27 mouse cellular contexts compared by ENCODE assay signal in the genomic region with DNA sequence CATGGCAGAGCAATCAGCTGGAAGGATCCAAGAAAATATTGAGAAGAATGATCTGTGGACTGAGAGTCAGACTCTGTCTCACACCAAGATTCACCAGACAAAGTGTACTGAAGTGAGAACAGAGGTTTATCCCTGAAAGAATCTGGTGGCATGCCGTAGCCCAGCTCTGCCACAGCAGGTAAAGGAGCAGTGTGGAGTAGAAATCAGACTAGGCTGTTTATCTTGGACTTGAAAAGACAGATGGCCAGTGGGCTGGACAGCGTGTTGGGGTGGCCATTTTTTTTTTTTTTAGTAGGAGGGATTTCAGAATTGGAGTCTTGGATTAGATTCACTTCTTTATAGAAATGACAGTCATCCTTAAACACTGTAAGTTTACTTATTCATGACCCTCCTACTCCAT.
DNase-seq lines count a peak whose midpoint lies in the region; ATAC-seq and TF ChIP-seq lines count a peak whose summit lies in the region.
"Had no signal": no experiment of that assay in that cellular context is flagged by ENCODE, and none has a peak within 500 bp of the region (broad histone marks: within the 10 kb centered on the region; RNA-seq: fewer than 3 reads in every experiment).

No protein-coding gene starts in this region.

- DNase-seq in cerebellum, adult 2 months, result no peak
- no peak for DNase-seq in cerebellum, postnatal 25 days
- no peak for DNase-seq in heart, adult 2 months
- DNase-seq in midbrain, embryonic 11.5 days (ENCODE audit: low spot score, missing footprints), result peak; percentile 10
- DNase-seq in midbrain, embryonic 10.5 days (ENCODE audit: low spot score), result no peak
- DNase-seq: adrenal gland, adult 2 months; cerebellum, adult 11 months; cerebellum, postnatal 14 days; gastrocnemius, postnatal 10 days; kidney, postnatal 14 days; liver; lung, adult 2 months; retina, postnatal 1 day; thymus, postnatal 14 days had no signal

- no peaks in the 10 kb centered on the region for H3K79me2 ChIP-seq in heart, adult 2 months (replicated peaks; ENCODE audit: control insufficient read depth, insufficient read depth, low read length)

- no peak for ATAC-seq in heart, embryonic 11.5 days (replicated peaks; ENCODE audit: insufficient number of reproducible peaks, low FRiP score, low TSS enrichment)
- ATAC-seq in midbrain, embryonic 11.5 days (ENCODE audit: low FRiP score), result no peak
- ATAC-seq: activated CD4-positive, CD25-positive, alpha-beta regulatory T cell, adult 4 months; forebrain, embryonic 13.5 days; intestine, postnatal 0 days; midbrain, embryonic 15.5 days had no signal

- WGBS in cerebellum, adult 2 months, result 33% methylated on average over 2 of the region's 2 CpGs
- 72% methylated on average over 2 of the region's 2 CpGs for WGBS in heart, adult 2 months
- 72% methylated on average over 2 of the region's 2 CpGs for WGBS in heart, embryonic 11.5 days (ENCODE audit: insufficient replicate concordance)
- 71% methylated on average over 2 of the region's 2 CpGs for WGBS in midbrain, embryonic 11.5 days
- 80% methylated on average over 2 of the region's 2 CpGs for WGBS in midbrain, embryonic 10.5 days

- no peaks in the 10 kb centered on the region for H3K27me3 ChIP-seq in cerebellum, adult 2 months (ENCODE audit: control insufficient read depth, insufficient read depth, low read length)
- H3K27me3 ChIP-seq in heart, adult 2 months (ENCODE audit: control insufficient read depth, insufficient read depth, low read length), result no peaks in the 10 kb centered on the region
- H3K27me3 ChIP-seq in heart, embryonic 11.5 days (ENCODE audit: control insufficient read depth, insufficient read depth, low read length), result no peaks in the 10 kb centered on the region
- H3K27me3 ChIP-seq in midbrain, embryonic 11.5 days (ENCODE audit: control insufficient read depth, insufficient read depth, low read length), result no peaks in the 10 kb centered on the region
- H3K27me3 ChIP-seq in midbrain, embryonic 10.5 days (ENCODE audit: low read depth, poor library complexity, severe bottlenecking), result no peaks in the 10 kb centered on the region
- H3K27me3 ChIP-seq: CH12.LX; forebrain, embryonic 13.5 days; hindbrain, embryonic 13.5 days; midbrain, embryonic 15.5 days; neural tube, embryonic 15.5 days; stomach, embryonic 15.5 days had no signal

- peaks cover 30% of the 10 kb centered on the region for H3K4me1 ChIP-seq in cerebellum, adult 2 months (ENCODE audit: control insufficient read depth, insufficient read depth, low read length)
- peaks cover 23% of the 10 kb centered on the region for H3K4me1 ChIP-seq in heart, adult 2 months (ENCODE audit: control insufficient read depth, insufficient read depth, low read length)
- 0 out of 2 replicates have a peak, but pooled peaks cover 3% of the 10 kb centered on the region for H3K4me1 ChIP-seq in heart, embryonic 11.5 days (ENCODE audit: control insufficient read depth, insufficient read depth, low read length)
- no peaks in the 10 kb centered on the region for H3K4me1 ChIP-seq in midbrain, embryonic 11.5 days (ENCODE audit: control insufficient read depth, insufficient read depth, low read length)
- H3K4me1 ChIP-seq in midbrain, embryonic 10.5 days, result peaks cover 4% of the 10 kb centered on the region; the same call in 1 of the 2 replicates
- H3K4me1 ChIP-seq in cortical plate, adult 2 months (ENCODE audit: control insufficient read depth, insufficient read depth, low read length), result peaks cover 4% of the 10 kb centered on the region; the same call in 1 of the 2 replicates
- H3K4me1 ChIP-seq: forebrain, embryonic 13.5 days; hindbrain, embryonic 13.5 days; midbrain, embryonic 15.5 days; neural tube, embryonic 15.5 days; stomach, embryonic 15.5 days had no signal

- no peak overlapping the region for H3K27ac ChIP-seq in cerebellum, adult 2 months (ENCODE audit: insufficient read depth, low read length)
- peak overlapping the region; percentile 7 for H3K27ac ChIP-seq in heart, adult 2 months
- H3K27ac ChIP-seq in heart, embryonic 11.5 days (ENCODE audit: low read depth, low read length), result no peak overlapping the region
- no peak overlapping the region for H3K27ac ChIP-seq in midbrain, embryonic 11.5 days (ENCODE audit: low read depth, low read length)
- H3K27ac ChIP-seq in midbrain, embryonic 10.5 days (replicated peaks), result no peak overlapping the region
- H3K27ac ChIP-seq in cortical plate, adult 2 months (ENCODE audit: insufficient read depth, low read length), result no peak overlapping the region
- H3K27ac ChIP-seq: forebrain, embryonic 13.5 days; heart, embryonic 10.5 days; hindbrain, embryonic 13.5 days; liver, embryonic 14.5 days; macrophage; midbrain, embryonic 15.5 days; neural tube, embryonic 15.5 days; stomach, embryonic 15.5 days had no signal

- TF ChIP-seq POLR2A in cerebellum, adult 2 months (IDR thresholded peaks at IDR 0.05; ENCODE audit: borderline replicate concordance, insufficient read depth, low read length), result no peak
- TF ChIP-seq POLR2A in heart, adult 2 months (IDR thresholded peaks at IDR 0.05; ENCODE audit: insufficient read depth, low read depth, low read length), result no peak
- no peak for TF ChIP-seq POLR2A in cortical plate, adult 2 months (IDR thresholded peaks at IDR 0.05; ENCODE audit: extremely low read depth, insufficient read depth, low read length)

- intact Hi-C loops in heart, adult 2 months (cut with DNase I), result no loop called here

- TF ChIP-seq CTCF in cerebellum, adult 2 months (IDR thresholded peaks at IDR 0.05; ENCODE audit: borderline replicate concordance, insufficient read depth, low read depth, low read length), result 0 out of 2 replicates have a peak, but pooled peaks have one; percentile 15
- no peak for TF ChIP-seq CTCF in heart, adult 2 months (IDR thresholded peaks at IDR 0.05)
- TF ChIP-seq CTCF in cortical plate, adult 2 months (IDR thresholded peaks at IDR 0.05; ENCODE audit: extremely low read depth, insufficient read depth, low read length), result peak; percentile 17; the same call in 1 of the 2 replicates

- TF ChIP-seq EP300 in heart, adult 2 months (IDR thresholded peaks at IDR 0.05; ENCODE audit: insufficient read depth, low read depth, low read length), result no peak

- H3K4me3 ChIP-seq in cerebellum, adult 2 months (replicated peaks; ENCODE audit: insufficient read depth, low read depth, low read length), result no peak overlapping the region
- H3K4me3 ChIP-seq in heart, adult 2 months, result no peak overlapping the region
- H3K4me3 ChIP-seq in heart, embryonic 11.5 days (ENCODE audit: low read depth, low read length), result no peak overlapping the region
- no peak overlapping the region for H3K4me3 ChIP-seq in midbrain, embryonic 11.5 days (ENCODE audit: low read depth, low read length)
- H3K4me3 ChIP-seq in midbrain, embryonic 10.5 days, result no peak overlapping the region
- H3K4me3 ChIP-seq in cortical plate, adult 2 months (ENCODE audit: insufficient read depth, low read length), result no peak overlapping the region
- H3K4me3 ChIP-seq: forebrain, embryonic 13.5 days; heart, embryonic 10.5 days; hindbrain, embryonic 13.5 days; midbrain, embryonic 15.5 days; neural tube, embryonic 15.5 days; stomach, embryonic 15.5 days had no signal

- no peak overlapping the region for H3K9ac ChIP-seq in heart, adult 2 months (ENCODE audit: low read depth, low read length)
- H3K9ac ChIP-seq in heart, embryonic 11.5 days (ENCODE audit: low read depth, low read length), result no peak overlapping the region
- H3K9ac ChIP-seq in midbrain, embryonic 11.5 days (ENCODE audit: low read length), result no peak overlapping the region
- H3K9ac ChIP-seq: forebrain, embryonic 13.5 days; hindbrain, embryonic 13.5 days; liver, embryonic 14.5 days; midbrain, embryonic 15.5 days; neural tube, embryonic 15.5 days; stomach, embryonic 15.5 days had no signal

- H3K9me3 ChIP-seq in heart, embryonic 11.5 days (replicated peaks; ENCODE audit: control insufficient read depth, low read length), result no peaks in the 10 kb centered on the region
- H3K9me3 ChIP-seq in midbrain, embryonic 11.5 days (ENCODE audit: control insufficient read depth, low read length), result no peaks in the 10 kb centered on the region
- no peaks in the 10 kb centered on the region for H3K9me3 ChIP-seq in midbrain, embryonic 10.5 days (replicated peaks)
- H3K9me3 ChIP-seq: forebrain, embryonic 13.5 days; heart, embryonic 10.5 days; hindbrain, embryonic 13.5 days; midbrain, embryonic 15.5 days; neural tube, embryonic 15.5 days; stomach, embryonic 15.5 days had no signal

- peaks cover 29% of the 10 kb centered on the region for H3K36me3 ChIP-seq in heart, adult 2 months (ENCODE audit: control insufficient read depth, insufficient read depth, low read length)
- no peaks in the 10 kb centered on the region for H3K36me3 ChIP-seq in heart, embryonic 11.5 days (ENCODE audit: control insufficient read depth, insufficient read depth, low read length)
- no peaks in the 10 kb centered on the region for H3K36me3 ChIP-seq in midbrain, embryonic 11.5 days (ENCODE audit: control insufficient read depth, insufficient read depth, low read length)
- H3K36me3 ChIP-seq in midbrain, embryonic 10.5 days, result no peaks in the 10 kb centered on the region
- H3K36me3 ChIP-seq: heart, embryonic 10.5 days; hindbrain, embryonic 13.5 days; midbrain, embryonic 15.5 days; neural tube, embryonic 15.5 days; stomach, embryonic 15.5 days had no signal

- no peak overlapping the region for H3K4me2 ChIP-seq in heart, embryonic 11.5 days
- no peak overlapping the region for H3K4me2 ChIP-seq in midbrain, embryonic 11.5 days
- H3K4me2 ChIP-seq: forebrain, embryonic 13.5 days; hindbrain, embryonic 13.5 days; midbrain, embryonic 15.5 days; neural tube, embryonic 15.5 days; stomach, embryonic 15.5 days had no signal
